Mouse (Mus musculus): ENCODE measurements around the gene Il12a. TPM values are rescaled to one million over a fixed set of nuclear protein-coding genes. Genes with fewer than 3 reads are reported as not detected.
A peak's percentile ranks its signal among the peaks of the same experiment; 100 is the strongest.
"Not testable (repeated sequence)": the region's sequence is repeated elsewhere in the genome, so short reads cannot be mapped to it uniquely, and the experiment has no call there.

Il12a gene
- polyA plus RNA-seq, 1 experiment = 10.1 TPM

- Histone ChIP-seq H3K27me3 (replicated peaks) (no peaks in the 10 kb centered on the region), H3K4me1 (peaks cover 91% of the 10 kb centered on the region), H3K9me3 (no peaks in the 10 kb centered on the region), H3K36me3 (replicated peaks; ENCODE audit: low read length) (peaks cover 56% of the 10 kb centered on the region), H3K4me3 (replicated peaks) (peak overlapping the region; percentile 94)
- TF ChIP-seq GATA1 (IDR thresholded peaks at IDR 0.05; ENCODE audit: borderline replicate concordance, low read length) (no peak), FLI1 (IDR thresholded peaks at IDR 0.05; ENCODE audit: low read length) (no peak)
Observed at GRCm38 (mm10) chr3:68695321-68695720, 4.9 kb downstream of the Il12a start.

DNA sequence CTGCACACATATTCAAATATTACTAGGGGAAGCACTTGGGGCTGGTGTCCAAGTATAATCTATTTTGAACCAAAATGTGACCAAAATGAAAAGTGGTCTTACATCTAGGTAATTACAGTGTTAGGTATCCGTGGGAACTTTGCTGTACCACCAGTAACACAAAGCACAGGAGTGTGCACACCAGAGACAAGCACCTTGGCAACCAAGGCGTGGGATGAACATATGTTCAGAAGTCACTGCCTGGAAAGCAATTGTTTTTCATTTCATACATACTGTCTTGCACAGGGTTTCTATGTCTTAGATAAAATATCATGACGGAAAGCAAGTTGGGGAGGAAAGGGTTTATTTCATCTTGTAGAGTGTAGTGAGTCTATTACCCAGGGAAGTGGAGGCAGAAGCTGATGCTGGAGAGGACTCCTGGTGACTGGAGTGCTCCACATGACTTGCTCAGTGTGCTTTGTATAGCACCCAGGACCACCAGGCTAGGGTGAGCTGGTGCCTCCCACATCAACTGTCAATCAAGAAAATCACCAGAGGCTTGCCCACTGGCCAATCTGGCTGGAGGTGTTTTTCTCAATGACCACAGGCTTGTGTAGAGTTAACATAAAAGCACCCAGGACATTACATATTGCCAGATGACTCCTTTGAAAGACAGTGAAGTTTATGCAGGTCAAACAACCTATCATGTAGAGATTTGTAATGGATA lies 6.2 kb downstream of the Il12a start:
- TF ChIP-seq FLI1 (IDR thresholded peaks at IDR 0.05; ENCODE audit: low read length) (no peak), GATA1 (IDR thresholded peaks at IDR 0.05; ENCODE audit: borderline replicate concordance, low read length) (no peak)
- Histone ChIP-seq H3K4me3 (replicated peaks) (peak overlapping the region; percentile 90), H3K9me3 (no peaks in the 10 kb centered on the region), H3K4me1 (peaks cover 91% of the 10 kb centered on the region), H3K36me3 (replicated peaks; ENCODE audit: low read length) (peaks cover 56% of the 10 kb centered on the region), H3K27me3 (replicated peaks) (no peaks in the 10 kb centered on the region)

- Histone ChIP-seq H3K36me3 (replicated peaks; ENCODE audit: low read length) (peaks cover 56% of the 10 kb centered on the region), H3K4me1 (peaks cover 72% of the 10 kb centered on the region), H3K4me3 (replicated peaks) (no peak overlapping the region), H3K27me3 (replicated peaks) (no peaks in the 10 kb centered on the region), H3K9me3 (no peaks in the 10 kb centered on the region)
- no peak for TF ChIP-seq FLI1 (IDR thresholded peaks at IDR 0.05; ENCODE audit: low read length)
- no peak for TF ChIP-seq GATA1 (IDR thresholded peaks at IDR 0.05; ENCODE audit: borderline replicate concordance, low read length)
Observed at GRCm38 (mm10) chr3:68698601-68699000, 8.2 kb downstream of the Il12a start.

- Histone ChIP-seq H3K4me1 (peaks cover 73% of the 10 kb centered on the region), H3K27me3 (replicated peaks) (no peaks in the 10 kb centered on the region), H3K9me3 (no peaks in the 10 kb centered on the region), H3K4me3 (replicated peaks) (no peak overlapping the region), H3K36me3 (replicated peaks; ENCODE audit: low read length) (peaks cover 48% of the 10 kb centered on the region)
- TF ChIP-seq FLI1 (IDR thresholded peaks at IDR 0.05; ENCODE audit: low read length) (no peak), GATA1 (IDR thresholded peaks at IDR 0.05; ENCODE audit: borderline replicate concordance, low read length) (no peak)
Observed at GRCm38 (mm10) chr3:68700091-68700490, 9.6 kb downstream of the Il12a start.

DNA sequence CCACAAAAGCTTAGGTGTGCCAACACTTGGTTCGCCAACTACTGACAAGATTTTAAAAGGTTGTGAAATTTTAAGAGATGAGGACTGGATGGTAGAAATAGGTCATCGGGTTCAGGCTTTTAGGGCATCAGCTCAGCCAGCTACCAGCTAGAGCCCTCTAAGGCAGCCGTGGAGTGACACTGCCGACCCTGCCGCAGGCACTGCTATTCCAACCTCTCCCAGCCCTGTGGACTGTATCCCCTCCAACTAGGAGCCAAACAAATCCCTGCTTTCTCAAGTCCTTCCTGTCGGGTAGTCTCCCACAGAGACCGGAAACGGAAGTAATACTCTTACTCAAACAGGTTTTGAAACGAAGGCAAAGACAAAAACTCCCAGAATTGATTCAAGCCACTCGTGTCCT lies 15.9 kb downstream of the Il12a start:
- H3K27me3 ChIP-seq (replicated peaks) = no peaks in the 10 kb centered on the region
- H3K9me3 ChIP-seq = no peaks in the 10 kb centered on the region
- TF ChIP-seq FLI1 (IDR thresholded peaks at IDR 0.05; ENCODE audit: low read length) (no peak), GATA1 (IDR thresholded peaks at IDR 0.05; ENCODE audit: borderline replicate concordance, low read length) (no peak)
- peaks cover 77% of the 10 kb centered on the region for H3K4me1 ChIP-seq
- no peaks in the 10 kb centered on the region for H3K36me3 ChIP-seq (replicated peaks; ENCODE audit: low read length)
- no peak overlapping the region for H3K4me3 ChIP-seq (replicated peaks)

DNA sequence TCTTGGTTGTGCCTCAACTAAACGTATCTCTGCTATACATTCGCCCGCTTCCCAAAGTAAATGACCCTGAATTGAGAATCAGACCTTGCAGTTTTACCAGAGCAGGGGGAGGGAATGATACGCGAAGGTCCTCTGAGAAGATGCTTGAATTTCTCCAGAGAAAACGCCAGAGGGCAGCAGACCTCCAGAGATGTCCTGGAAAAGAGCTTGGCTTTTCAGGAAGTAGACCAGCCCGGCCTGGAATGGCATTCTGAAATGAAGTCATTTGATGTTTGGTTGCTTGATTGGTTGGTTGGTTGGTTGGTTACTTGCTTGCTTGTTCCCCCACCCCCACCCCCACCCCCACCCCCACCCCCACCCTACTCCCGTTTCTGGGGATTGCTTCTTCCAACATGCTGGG lies 17.8 kb downstream of the Il12a start:
- TF ChIP-seq FLI1 (IDR thresholded peaks at IDR 0.05; ENCODE audit: low read length) (no peak), GATA1 (IDR thresholded peaks at IDR 0.05; ENCODE audit: borderline replicate concordance, low read length) (no peak)
- no peaks in the 10 kb centered on the region for H3K27me3 ChIP-seq (replicated peaks)
- H3K36me3 ChIP-seq (replicated peaks; ENCODE audit: low read length) = no peaks in the 10 kb centered on the region
- peak overlapping the region; percentile 59 for H3K4me3 ChIP-seq (replicated peaks)
- no peaks in the 10 kb centered on the region for H3K9me3 ChIP-seq
- H3K4me1 ChIP-seq = peaks cover 90% of the 10 kb centered on the region

DNA sequence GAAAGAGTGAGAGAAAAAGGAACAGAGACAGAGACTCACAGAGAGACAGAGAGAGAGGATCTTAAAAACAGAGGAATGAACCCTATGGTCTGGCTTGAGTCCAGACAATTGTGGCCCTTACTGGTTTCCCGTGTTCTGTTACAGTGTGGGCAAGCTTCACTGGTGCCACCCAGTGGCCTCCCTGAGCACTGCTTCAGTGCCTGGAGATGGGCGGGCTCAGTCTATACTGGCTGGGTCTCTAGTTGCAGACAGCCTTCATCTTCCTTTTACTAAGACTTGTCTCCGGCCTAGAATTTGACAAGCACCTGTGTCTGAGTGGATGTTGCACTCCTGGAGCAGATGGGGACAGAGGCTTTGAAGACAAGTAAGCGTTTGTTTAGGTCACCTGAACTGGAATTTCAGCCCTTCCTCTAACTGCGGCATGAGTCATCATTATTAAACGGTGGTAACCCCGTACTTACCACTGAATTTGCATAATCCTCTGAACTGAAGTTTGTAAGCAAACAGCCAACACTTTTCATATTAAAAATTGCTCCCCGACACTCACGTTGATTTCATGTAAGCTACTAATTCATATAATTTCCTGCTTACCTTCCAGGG lies 18.9 kb downstream of the Il12a start:
- no peaks in the 10 kb centered on the region for H3K36me3 ChIP-seq (replicated peaks; ENCODE audit: low read length)
- peaks cover 85% of the 10 kb centered on the region for H3K4me1 ChIP-seq
- TF ChIP-seq FLI1 (IDR thresholded peaks at IDR 0.05; ENCODE audit: low read length) (no peak), GATA1 (IDR thresholded peaks at IDR 0.05; ENCODE audit: borderline replicate concordance, low read length) (no peak)
- no peaks in the 10 kb centered on the region for H3K27me3 ChIP-seq (replicated peaks)
- peak overlapping the region; percentile 87 for H3K4me3 ChIP-seq (replicated peaks)
- no peaks in the 10 kb centered on the region for H3K9me3 ChIP-seq

GRCm38 (mm10) chr3:68710436-68710835 lies 20.0 kb downstream of the Il12a start:
- H3K4me3 ChIP-seq (replicated peaks) = no peak overlapping the region
- H3K36me3 ChIP-seq (replicated peaks; ENCODE audit: low read length) = no peaks in the 10 kb centered on the region
- TF ChIP-seq FLI1 (IDR thresholded peaks at IDR 0.05; ENCODE audit: low read length) (no peak), GATA1 (IDR thresholded peaks at IDR 0.05; ENCODE audit: borderline replicate concordance, low read length) (no peak)
- peaks cover 75% of the 10 kb centered on the region for H3K4me1 ChIP-seq
- no peaks in the 10 kb centered on the region for H3K9me3 ChIP-seq
- no peaks in the 10 kb centered on the region for H3K27me3 ChIP-seq (replicated peaks)

DNA sequence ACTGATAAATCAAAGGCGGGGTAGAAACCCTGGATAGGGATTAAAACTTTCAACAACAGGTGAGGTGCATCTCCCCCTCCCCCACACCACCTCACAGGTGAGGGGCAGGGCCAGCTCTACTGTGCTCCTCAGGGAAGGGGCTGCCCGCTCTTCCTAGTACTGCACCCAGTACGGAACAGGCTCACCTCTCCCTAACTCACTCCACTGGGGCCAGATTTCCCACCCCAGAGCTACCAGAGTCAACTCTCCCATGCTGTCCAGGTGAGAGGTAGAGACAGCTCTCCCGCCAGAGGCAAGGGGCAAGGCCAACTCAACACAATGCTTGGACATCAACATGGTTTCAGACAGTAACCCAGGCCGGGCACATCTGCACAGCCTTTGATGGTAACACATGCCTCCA lies 21.1 kb downstream of the Il12a start:
- Histone ChIP-seq H3K27me3 (replicated peaks) (no peaks in the 10 kb centered on the region), H3K9me3 (no peaks in the 10 kb centered on the region), H3K36me3 (replicated peaks; ENCODE audit: low read length) (no peaks in the 10 kb centered on the region), H3K4me3 (replicated peaks) (no peak overlapping the region), H3K4me1 (peaks cover 65% of the 10 kb centered on the region)
- TF ChIP-seq GATA1 (IDR thresholded peaks at IDR 0.05; ENCODE audit: borderline replicate concordance, low read length) (no peak), FLI1 (IDR thresholded peaks at IDR 0.05; ENCODE audit: low read length) (no peak)

GRCm38 (mm10) chr3:68713550-68713949 lies 23.1 kb downstream of the Il12a start:
- Histone ChIP-seq H3K4me1 (peaks cover 45% of the 10 kb centered on the region), H3K36me3 (replicated peaks; ENCODE audit: low read length) (no peaks in the 10 kb centered on the region), H3K27me3 (replicated peaks) (no peaks in the 10 kb centered on the region), H3K4me3 (replicated peaks) (peak overlapping the region; percentile 89), H3K9me3 (no peaks in the 10 kb centered on the region)
- TF ChIP-seq FLI1 (IDR thresholded peaks at IDR 0.05; ENCODE audit: low read length) (no peak), GATA1 (IDR thresholded peaks at IDR 0.05; ENCODE audit: borderline replicate concordance, low read length) (no peak)

DNA sequence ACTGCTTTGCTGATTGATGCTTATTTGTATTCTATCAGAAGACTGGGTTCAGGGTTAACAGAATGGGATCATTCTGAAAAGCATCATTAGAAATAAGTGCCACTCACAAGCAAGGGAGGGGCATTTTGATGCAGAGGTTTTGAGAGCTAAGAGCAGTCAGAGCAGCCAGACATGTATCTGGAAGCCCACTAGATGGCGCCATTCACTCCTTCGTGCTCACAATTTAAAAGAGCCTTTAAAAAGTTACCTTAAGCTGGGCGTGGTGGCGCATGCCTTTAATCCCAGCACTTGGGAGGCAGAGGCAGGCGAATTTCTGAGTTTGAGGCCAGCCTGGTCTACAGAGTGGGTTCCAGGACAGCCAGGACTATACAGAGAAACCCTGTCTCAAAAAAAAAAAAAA lies 26.9 kb downstream of the Il12a start:
- H3K9me3 ChIP-seq; H3K27me3 ChIP-seq (replicated peaks); H3K36me3 ChIP-seq (replicated peaks; ENCODE audit: low read length); H3K4me3 ChIP-seq (replicated peaks): not testable (repeated sequence)
- H3K4me1 ChIP-seq = peaks cover 24% of the 10 kb centered on the region
